Mouse (Mus musculus): ENCODE measurements at regions not wholly inside any gene's neighbourhood (a gene's known extent, or its start where the extent isn't known, plus 50 kb on each side); places are given as distances from the start of the nearest gene placed in this dataset.

GRCm38 (mm10) chr3:130827021-130827420 is 96.8 kb upstream of the Rpl34 start:
- no peak for ATAC-seq (ENCODE audit: insufficient read depth)
- no peak for DNase-seq (ENCODE audit: low read depth in 3 of 3, low spot score in 3 of 3)
- WGBS (ENCODE audit: insufficient replicate concordance), result 64% methylated on average over 6 of the region's 6 CpGs

DNA sequence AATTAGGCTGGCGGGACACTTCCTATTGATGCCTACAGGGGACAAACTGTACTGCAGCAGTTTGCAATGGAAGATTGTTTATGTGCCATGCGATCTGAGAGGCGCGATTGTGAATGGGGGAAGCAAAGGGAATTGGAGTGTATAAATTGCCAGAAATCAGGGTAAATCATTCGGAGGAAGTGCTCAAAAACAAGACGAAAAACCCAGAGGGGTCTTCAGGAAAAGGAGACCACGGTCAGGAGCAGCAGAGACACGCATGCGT is 89.6 kb upstream of the Rpl34 start:
- no peak overlapping the region for H3K4me2 ChIP-seq (ENCODE audit: low read depth)
- H3K4me3 ChIP-seq (ENCODE audit: insufficient read depth in 1 of 2, low read depth in 2 of 2, low read length in 2 of 2), result no peak overlapping the region
- DNase-seq (ENCODE audit: low read depth in 3 of 3, low spot score in 3 of 3) (no peak), ATAC-seq (ENCODE audit: insufficient read depth) (no peak)
- WGBS (ENCODE audit: insufficient replicate concordance), result 66% methylated on average over 9 of the region's 9 CpGs
- no peak overlapping the region for H3K9ac ChIP-seq (replicated peaks)
- H3K4me1 ChIP-seq (replicated peaks; ENCODE audit: control insufficient read depth in 2 of 2, insufficient read depth in 2 of 2, low read length in 1 of 2), result no peaks in the 10 kb centered on the region
- H3K36me3 ChIP-seq (replicated peaks; ENCODE audit: control insufficient read depth, insufficient read depth, low read depth), result no peaks in the 10 kb centered on the region
- H3K27me3 ChIP-seq (ENCODE audit: control insufficient read depth, insufficient read depth, low read length), result no peaks in the 10 kb centered on the region
- no peaks in the 10 kb centered on the region for H3K9me3 ChIP-seq (ENCODE audit: control insufficient read depth, low read length)
- H3K27ac ChIP-seq, result no peak overlapping the region
- TF ChIP-seq EP300 (IDR thresholded peaks at IDR 0.05; ENCODE audit: low read depth) (no peak), CTCF (IDR thresholded peaks at IDR 0.05; ENCODE audit: low read depth) (no peak)

More at GRCm38 (mm10) chr3:130827021-130827420, 96.8 kb upstream of the Rpl34 start:
- Histone ChIP-seq H3K27me3 (ENCODE audit: control insufficient read depth, insufficient read depth, low read length) (no peaks in the 10 kb centered on the region), H3K9me3 (ENCODE audit: control insufficient read depth, low read length) (no peaks in the 10 kb centered on the region), H3K9ac (replicated peaks) (no peak overlapping the region), H3K27ac (no peak overlapping the region), H3K4me3 (ENCODE audit: insufficient read depth in 1 of 2, low read depth in 2 of 2, low read length in 2 of 2) (no peak overlapping the region), H3K4me2 (ENCODE audit: low read depth) (no peak overlapping the region), H3K36me3 (replicated peaks; ENCODE audit: control insufficient read depth, insufficient read depth, low read depth) (no peaks in the 10 kb centered on the region), H3K4me1 (replicated peaks; ENCODE audit: control insufficient read depth in 2 of 2, insufficient read depth in 2 of 2, low read length in 1 of 2) (no peaks in the 10 kb centered on the region; a peak in 1 of 4 replicates)
- no peak for TF ChIP-seq CTCF (IDR thresholded peaks at IDR 0.05; ENCODE audit: low read depth)
- TF ChIP-seq EP300 (IDR thresholded peaks at IDR 0.05; ENCODE audit: low read depth), result no peak

GRCm38 (mm10) chr3:130819031-130819836 is 89.0 kb upstream of the Rpl34 start:
- Histone ChIP-seq H3K4me1 (replicated peaks; ENCODE audit: control insufficient read depth in 2 of 2, insufficient read depth in 2 of 2, low read length in 1 of 2) (no peaks in the 10 kb centered on the region), H3K4me3 (ENCODE audit: insufficient read depth in 1 of 2, low read depth in 2 of 2, low read length in 2 of 2) (peak overlapping the region; percentile 9 to 10; a peak in 1 of 4 replicates), H3K27me3 (ENCODE audit: control insufficient read depth, insufficient read depth, low read length) (no peaks in the 10 kb centered on the region), H3K36me3 (replicated peaks; ENCODE audit: control insufficient read depth, insufficient read depth, low read depth) (no peaks in the 10 kb centered on the region), H3K9ac (replicated peaks) (no peak overlapping the region), H3K9me3 (ENCODE audit: control insufficient read depth, low read length) (no peaks in the 10 kb centered on the region), H3K27ac (no peak overlapping the region), H3K4me2 (ENCODE audit: low read depth) (peak overlapping the region; percentile 50)
- TF ChIP-seq EP300 (IDR thresholded peaks at IDR 0.05; ENCODE audit: low read depth) (no peak), CTCF (IDR thresholded peaks at IDR 0.05; ENCODE audit: low read depth) (no peak)
- no peak for DNase-seq (ENCODE audit: low read depth in 3 of 3, low spot score in 3 of 3)
- no peak for ATAC-seq (ENCODE audit: insufficient read depth)
- 37% methylated on average over 17 of the region's 17 CpGs for WGBS (ENCODE audit: insufficient replicate concordance)

GRCm38 (mm10) chr3:130818467-130819030 is 88.4 kb upstream of the Rpl34 start:
- Histone ChIP-seq H3K9me3 (ENCODE audit: control insufficient read depth, low read length) (no peaks in the 10 kb centered on the region), H3K4me3 (ENCODE audit: insufficient read depth in 1 of 2, low read depth in 2 of 2, low read length in 2 of 2) (peak overlapping the region; percentile 9 to 10; a peak in 1 of 4 replicates), H3K27ac (no peak overlapping the region), H3K9ac (replicated peaks) (no peak overlapping the region), H3K27me3 (ENCODE audit: control insufficient read depth, insufficient read depth, low read length) (no peaks in the 10 kb centered on the region), H3K4me1 (replicated peaks; ENCODE audit: control insufficient read depth in 2 of 2, insufficient read depth in 2 of 2, low read length in 1 of 2) (no peaks in the 10 kb centered on the region), H3K4me2 (ENCODE audit: low read depth) (peak overlapping the region; percentile 50), H3K36me3 (replicated peaks; ENCODE audit: control insufficient read depth, insufficient read depth, low read depth) (no peaks in the 10 kb centered on the region)
- TF ChIP-seq EP300 (IDR thresholded peaks at IDR 0.05; ENCODE audit: low read depth) (no peak), CTCF (IDR thresholded peaks at IDR 0.05; ENCODE audit: low read depth) (peak; percentile 87)
- DNase-seq (ENCODE audit: low read depth in 3 of 3, low spot score in 3 of 3) (peak; percentile 31 to 32 (median 31)), ATAC-seq (ENCODE audit: insufficient read depth) (no peak)
- WGBS (ENCODE audit: insufficient replicate concordance), result 5% methylated on average over 18 of the region's 18 CpGs

Data from liver, embryonic 14.5 days (tissue).